Mouse (Mus musculus) left cerebral cortex, adult 8-10 months (tissue): ENCODE data around the gene Mgat2. TPM values are rescaled to one million over a fixed set of nuclear protein-coding genes. Genes with fewer than 3 reads are reported as not detected.
"Not testable (repeated sequence)": the region's sequence is repeated elsewhere in the genome, so short reads cannot be mapped to it uniquely, and the experiment has no call there.

ENCODE experiments used
- DNase-seq, 2 experiments: peaks; one replicate each; pipeline ENCODE4 v3.0.0; 2022; ENCODE audit warnings: low spot score in 2 of 2
- total RNA-seq, 4 experiments: library from RNA; stranded (reverse); gene quantifications; 2 replicates each; pipeline ENCODE4 v1.2.4; 2022

Mgat2 gene
- 10 to 100 TPM; 27.6 to 29.7 (median 28.7) TPM for total RNA-seq

- DNase-seq: peak; percentile 96 to 99
Measured at GRCm38 (mm10) chr12:69183583-69184308, at the start of gene Mgat2, which contains the start of gene Rpl36al. Gene Mgat2, plus strand, starts transcription at chr12:69184157. Gene Rpl36al, minus strand, starts transcription at chr12:69184083.

DNA sequence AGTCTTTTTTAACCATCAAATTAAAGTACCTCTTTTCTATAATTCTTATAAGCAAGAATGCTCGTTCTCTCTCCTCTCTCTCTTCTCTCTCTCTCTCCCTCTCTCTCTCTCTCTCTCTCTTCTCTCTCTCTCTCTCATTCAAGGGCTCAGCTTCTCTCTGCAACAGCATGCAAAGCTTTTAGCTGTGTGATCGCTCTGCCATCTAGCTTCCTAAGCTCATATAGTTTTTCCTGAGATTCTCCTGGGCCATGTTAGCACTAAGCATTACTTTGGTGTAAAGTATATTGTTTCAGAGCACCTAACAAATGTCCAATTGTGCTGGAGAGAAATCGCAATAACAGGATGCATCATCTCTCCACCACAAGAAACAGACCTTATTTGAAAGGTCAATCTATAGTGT lies 44.8 kb upstream of the Mgat2 start:
- DNase-seq: no peak

- no peak for DNase-seq
Measured at GRCm38 (mm10) chr12:69139841-69140240, 44.1 kb upstream of the Mgat2 start.

DNA sequence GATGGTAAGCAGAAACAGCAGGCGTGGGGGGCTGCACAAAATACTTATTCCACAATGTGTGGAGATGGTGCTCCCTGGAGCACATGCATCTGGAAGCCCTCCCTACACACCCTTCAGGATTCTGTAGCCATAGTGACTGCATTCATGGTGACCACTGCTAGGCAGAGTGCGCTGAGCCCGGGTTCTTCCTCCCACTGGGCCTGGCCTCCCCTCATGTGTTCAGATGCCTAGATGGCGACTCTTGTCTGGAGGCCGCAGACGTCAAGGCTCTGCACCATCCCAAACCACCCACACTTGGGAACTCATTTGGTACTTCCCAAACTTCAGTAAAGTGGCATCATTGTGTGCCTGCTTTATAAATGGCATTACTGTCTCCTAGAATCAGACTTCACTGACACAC lies 40.5 kb upstream of the Mgat2 start:
- DNase-seq: no peak

DNA sequence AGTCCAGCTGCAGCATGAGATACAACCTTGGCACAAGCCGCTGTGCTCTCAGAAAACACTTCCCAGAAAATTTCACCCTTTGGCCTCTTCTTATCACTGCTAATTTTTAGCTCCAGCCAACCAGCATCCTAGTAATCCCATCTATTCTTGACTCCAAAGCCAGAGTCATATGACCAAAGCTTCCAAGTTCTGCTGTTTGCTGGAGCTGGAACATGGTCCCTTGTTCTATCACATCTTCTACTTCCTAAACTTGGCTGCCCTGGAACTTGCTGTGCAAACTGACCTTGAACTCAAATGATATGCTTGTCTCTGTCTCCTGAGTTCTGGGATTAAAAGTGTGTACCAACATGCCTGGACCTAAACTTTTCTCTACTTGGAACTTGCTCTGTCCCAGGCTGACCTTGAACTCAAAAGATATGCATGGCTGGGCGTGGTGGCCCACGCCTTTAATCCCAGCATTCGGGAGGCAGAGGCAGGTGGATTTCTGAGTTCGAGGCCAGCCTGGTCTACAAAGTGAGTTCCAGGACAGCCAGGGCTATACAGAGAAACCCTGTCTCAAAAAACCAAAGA lies 36.7 kb upstream of the Mgat2 start:
- DNase-seq: no peak

DNA sequence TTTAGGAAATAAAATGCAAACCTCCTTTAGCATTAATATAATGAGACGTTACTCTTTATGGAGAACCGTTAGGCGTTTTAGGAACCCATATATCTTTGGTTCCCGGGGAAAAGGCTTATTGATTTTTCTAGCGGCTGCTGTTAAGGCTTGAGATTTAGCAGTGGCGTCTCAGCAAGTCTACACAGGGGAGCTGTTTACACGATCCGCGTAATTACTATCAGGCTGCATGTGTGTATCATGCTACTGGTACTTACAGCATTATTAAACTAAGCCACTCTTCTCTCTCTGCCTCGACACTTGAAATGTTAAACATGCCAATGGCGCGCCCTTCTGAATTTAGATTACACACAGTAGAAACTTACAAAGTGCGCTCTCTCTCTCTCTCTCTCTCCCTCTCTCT lies 33.9 kb upstream of the Mgat2 start:
- no peak for DNase-seq

- DNase-seq: no peak
Measured at GRCm38 (mm10) chr12:69155923-69156322, 28.0 kb upstream of the Mgat2 start.

- no peak for DNase-seq
Measured at GRCm38 (mm10) chr12:69156436-69156835, 27.5 kb upstream of the Mgat2 start.

- no peak for DNase-seq
Measured at GRCm38 (mm10) chr12:69157107-69157506, 26.9 kb upstream of the Mgat2 start.

DNA sequence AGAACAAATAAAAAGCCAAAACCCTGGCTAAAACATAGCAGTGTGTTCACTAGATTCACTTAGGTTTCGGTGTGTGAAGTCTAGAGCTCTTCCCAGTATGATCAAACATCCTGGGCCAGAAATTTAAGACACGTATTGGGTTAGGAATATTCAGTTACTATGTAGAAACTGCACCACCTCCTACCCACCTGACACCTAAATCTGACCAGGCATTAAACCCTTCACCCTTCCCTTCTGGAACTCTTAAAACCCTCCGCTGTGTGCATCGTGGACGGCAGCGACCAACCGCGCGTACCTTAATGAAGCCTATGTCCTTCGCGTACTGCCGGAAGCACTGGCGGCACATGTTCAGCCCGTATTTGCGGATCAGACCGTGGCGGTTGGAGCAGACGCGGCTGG lies 25.6 kb upstream of the Mgat2 start:
- no peak for DNase-seq

DNA sequence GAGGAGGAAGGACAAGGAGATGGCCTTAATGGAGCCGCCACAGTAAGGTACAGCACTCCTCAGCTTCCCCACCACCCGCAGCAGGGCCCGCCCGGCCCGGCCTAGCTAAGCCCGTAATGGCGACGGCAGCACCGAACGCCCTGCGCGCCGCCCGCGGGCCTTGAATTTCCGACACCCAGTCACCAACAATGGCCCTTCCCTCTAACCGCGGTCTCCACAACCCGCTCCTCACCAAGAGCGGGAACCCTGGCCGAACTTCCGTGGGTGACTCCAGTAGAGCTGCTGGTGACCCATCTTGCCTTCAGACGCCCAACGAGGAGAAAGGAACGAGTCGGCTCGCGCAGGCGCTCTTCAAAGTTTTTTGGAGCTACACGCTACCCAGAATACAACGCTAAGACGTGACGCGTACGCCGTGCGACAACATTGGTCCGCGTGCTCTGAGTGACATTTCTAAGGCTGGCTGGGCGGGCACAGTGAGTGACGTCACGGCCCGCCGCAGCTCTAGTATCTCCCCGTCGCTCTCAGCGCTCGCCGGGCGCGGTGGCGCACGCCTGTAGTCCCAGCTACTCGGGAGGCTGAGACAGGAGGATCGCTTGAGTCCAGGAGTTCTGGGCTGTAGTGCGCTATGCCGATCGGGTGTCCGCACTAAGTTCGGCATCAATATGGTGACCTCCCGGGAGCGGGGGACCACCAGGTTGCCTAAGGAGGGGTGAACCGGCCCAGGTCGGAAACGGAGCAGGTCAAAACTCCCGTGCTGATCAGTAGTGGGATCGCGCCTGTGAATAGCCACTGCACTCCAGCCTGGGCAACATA lies 25.0 kb upstream of the Mgat2 start, which contains the start of gene Rps29:
Gene Rps29, minus strand, starts transcription at position 422 of the 813 bp plus-strand sequence.
- DNase-seq: peak; percentile 97 to 99

GRCm38 (mm10) chr12:69159578-69159940 lies 24.4 kb upstream of the Mgat2 start:
- no peak for DNase-seq

GRCm38 (mm10) chr12:69160677-69161076 lies 23.3 kb upstream of the Mgat2 start:
- not testable (repeated sequence) for DNase-seq

GRCm38 (mm10) chr12:69163586-69163985 lies 20.4 kb upstream of the Mgat2 start:
- DNase-seq: not testable (repeated sequence)

DNA sequence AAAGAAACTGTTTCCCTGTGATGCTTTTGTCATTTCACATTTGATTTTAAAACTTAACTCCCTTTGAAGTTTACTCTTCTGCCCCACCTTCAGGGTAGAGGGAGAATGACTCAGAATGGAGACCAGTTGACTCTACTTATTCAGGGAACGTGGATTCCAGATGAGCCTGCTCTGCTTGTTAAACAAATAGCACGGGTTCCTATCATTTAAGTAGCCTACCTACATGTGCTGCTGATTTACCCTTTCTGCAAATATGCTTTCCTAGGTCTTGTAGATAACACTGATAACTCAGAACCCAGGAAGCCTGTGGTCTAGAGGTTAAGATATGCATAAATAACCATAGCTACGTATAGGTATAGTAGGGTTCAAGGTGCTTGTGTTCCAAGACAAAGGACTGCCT lies 19.1 kb upstream of the Mgat2 start:
- DNase-seq: no peak

GRCm38 (mm10) chr12:69166861-69167581 lies 16.9 kb upstream of the Mgat2 start:
- not testable (repeated sequence) for DNase-seq

GRCm38 (mm10) chr12:69167656-69168460 lies 16.1 kb upstream of the Mgat2 start:
- DNase-seq: no peak

- DNase-seq: peak; percentile 74 to 89
Measured at GRCm38 (mm10) chr12:69168461-69169106, 15.4 kb upstream of the Mgat2 start, which contains the start of gene Lrr1. Gene Lrr1, plus strand, starts transcription at chr12:69168814.

DNA sequence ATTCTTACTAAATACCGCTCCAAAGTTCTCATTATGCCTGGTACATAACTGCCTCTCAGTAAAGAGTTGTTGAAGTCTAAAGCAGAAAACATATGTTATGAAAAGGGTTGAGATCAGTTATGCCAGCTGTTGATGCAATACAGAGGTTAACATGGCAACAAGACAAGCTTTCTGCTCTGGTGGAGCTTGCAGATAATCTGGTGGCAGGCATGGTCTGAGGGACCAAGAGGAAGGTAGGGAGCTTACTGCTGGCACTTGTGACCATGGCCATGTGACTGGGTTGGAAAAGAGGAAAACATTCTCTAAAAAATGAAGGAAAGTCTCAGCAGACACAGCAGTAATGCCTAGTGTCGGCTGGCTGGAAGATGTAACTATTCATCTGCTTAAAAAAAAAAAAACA lies 12.7 kb upstream of the Mgat2 start:
- no peak for DNase-seq

DNA sequence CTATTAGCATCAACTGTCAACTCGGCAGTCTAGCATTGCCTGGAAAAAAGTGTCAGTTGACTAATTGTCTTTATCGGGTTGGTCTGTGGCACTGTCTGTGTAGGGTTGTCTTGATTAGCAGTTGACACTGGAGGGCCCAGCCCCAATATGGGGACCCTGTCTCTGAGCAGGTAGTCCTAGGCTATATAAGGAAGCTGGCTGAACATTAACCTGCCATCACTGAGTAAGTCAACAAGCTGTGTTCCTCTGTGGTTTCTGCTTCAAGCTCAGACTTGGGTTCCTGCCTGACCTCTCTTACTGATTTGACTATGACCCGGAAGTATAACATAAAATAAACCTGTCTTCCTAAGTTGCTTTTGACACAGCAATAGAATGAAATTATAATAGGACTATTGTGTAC lies 8.0 kb upstream of the Mgat2 start:
- DNase-seq: no peak
